Mouse (Mus musculus) heart, postnatal 0 days (tissue): ENCODE measurements at regions not wholly inside any gene's neighbourhood (a gene's known extent, or its start where the extent isn't known, plus 50 kb on each side); places are given as distances from the start of the nearest gene placed in this dataset.

Source experiments
- ATAC-seq: fragments of 200-750 bp; cut with Nextera tagmentation; 2 replicates; pipeline ENCODE4 v1.8.0; 2017; ENCODE audit warnings: low read depth, moderate number of reproducible peaks, moderate library complexity; ENCODE audit not compliant: insufficient read depth
- DNase-seq: peaks from one replicate; pipeline ENCODE4 v3.0.0-alpha.2; 2016; ENCODE audit warnings: low spot score
- H3K27ac ChIP-seq: fragments of 300-500 bp; sonication (generic); 2 replicates; pipeline ENCODE4 v1.5.1; 2014; ENCODE audit warnings: low read depth, mild to moderate bottlenecking
- H3K27me3 ChIP-seq: fragments of 300-500 bp; sonication (generic); 2 replicates; pipeline ENCODE4 v1.6.1; 2014; ENCODE audit warnings: low read length, mixed read lengths; ENCODE audit not compliant: control insufficient read depth, insufficient read depth
- H3K36me3 ChIP-seq: fragments of 300-500 bp; sonication (generic); replicated peaks from 2 replicates; pipeline ENCODE4 v1.6.1; 2014; ENCODE audit warnings: low read length, mixed read lengths; ENCODE audit not compliant: control insufficient read depth, insufficient read depth
- H3K4me1 ChIP-seq: fragments of 300-500 bp; sonication (generic); 2 replicates; pipeline ENCODE4 v1.6.1; 2014; ENCODE audit warnings: antibody characterized with exemption; ENCODE audit not compliant: control insufficient read depth, insufficient read depth
- H3K4me2 ChIP-seq: fragments of 300-500 bp; sonication (generic); 2 replicates; pipeline ENCODE4 v1.6.1; 2014; ENCODE audit warnings: low read depth, mild to moderate bottlenecking, low read length, moderate library complexity
- H3K4me3 ChIP-seq: fragments of 300-500 bp; sonication (generic); 2 replicates; pipeline ENCODE4 v1.5.1; 2014; ENCODE audit warnings: low read depth, low read length
- H3K9ac ChIP-seq: fragments of 300-500 bp; sonication (generic); replicated peaks from 2 replicates; pipeline ENCODE4 v1.6.1; 2014; ENCODE audit warnings: low read depth, low read length, mixed read lengths
- H3K9me3 ChIP-seq: fragments of 300-500 bp; sonication (generic); replicated peaks from 2 replicates; pipeline ENCODE4 v1.6.1; 2016; ENCODE audit warnings: low read length; ENCODE audit not compliant: control insufficient read depth
- CTCF ChIP-seq: IDR thresholded peaks from 2 replicates; pipeline ENCODE4 v1.5.1; 2016; ENCODE audit warnings: antibody characterized with exemption, control low read depth, low read depth
- EP300 ChIP-seq: IDR thresholded peaks from 2 replicates; pipeline ENCODE4 v1.6.1; 2016; ENCODE audit warnings: antibody characterized with exemption, low read depth
- WGBS: fragments of 180-500 bp; shearing (Covaris S2); extraction: QIAGEN DNeasy Blood & Tissue Kit; methylation state at CpG from one replicate; pipeline ENCODE4 v1.1.7; 2014; 5-methylcytosine and 5-hydroxymethylcytosine counted together

GRCm38 (mm10) chr4:55824047-55824760 is 291.9 kb upstream of the Klf4 start:
- Histone ChIP-seq H3K27ac (no peak overlapping the region), H3K9me3 (no peaks in the 10 kb centered on the region), H3K9ac (no peak overlapping the region), H3K4me1 (peaks cover 5% of the 10 kb centered on the region), H3K36me3 (no peaks in the 10 kb centered on the region), H3K4me2 (no peak overlapping the region), H3K4me3 (no peak overlapping the region), H3K27me3 (no peaks in the 10 kb centered on the region)
- ATAC-seq (no peak; the same call in 1 of the 2 replicates), DNase-seq (peak; percentile 7)
- WGBS: 48% methylated on average over 9 of the region's 9 CpGs
- TF ChIP-seq CTCF (no peak), EP300 (no peak)

GRCm38 (mm10) chr4:55823583-55823982 is 291.3 kb upstream of the Klf4 start:
- 74% methylated on average over 1 of the region's 1 CpGs for WGBS
- no peak overlapping the region for H3K27ac ChIP-seq
- ATAC-seq: no peak
- no peaks in the 10 kb centered on the region for H3K36me3 ChIP-seq
- H3K27me3 ChIP-seq: no peaks in the 10 kb centered on the region
- no peaks in the 10 kb centered on the region for H3K9me3 ChIP-seq
- no peak overlapping the region for H3K9ac ChIP-seq
- TF ChIP-seq EP300: no peak
- DNase-seq: no peak
- no peak overlapping the region for H3K4me3 ChIP-seq
- no peak overlapping the region for H3K4me2 ChIP-seq
- peaks cover 5% of the 10 kb centered on the region for H3K4me1 ChIP-seq

GRCm38 (mm10) chr4:55817035-55817818 is 285.0 kb upstream of the Klf4 start:
- WGBS: 74% methylated on average over 4 of the region's 4 CpGs
- no peak overlapping the region for H3K27ac ChIP-seq
- no peaks in the 10 kb centered on the region for H3K36me3 ChIP-seq
- H3K4me2 ChIP-seq: no peak overlapping the region
- no peaks in the 10 kb centered on the region for H3K9me3 ChIP-seq
- H3K4me3 ChIP-seq: no peak overlapping the region
- ATAC-seq (no peak), DNase-seq (no peak)
- no peak for TF ChIP-seq EP300
- TF ChIP-seq CTCF: no peak
- no peak overlapping the region for H3K9ac ChIP-seq
- no peaks in the 10 kb centered on the region for H3K4me1 ChIP-seq
- H3K27me3 ChIP-seq: no peaks in the 10 kb centered on the region

GRCm38 (mm10) chr4:55815832-55816231 is 283.6 kb upstream of the Klf4 start:
- Histone ChIP-seq H3K4me1 (no peaks in the 10 kb centered on the region), H3K27me3 (no peaks in the 10 kb centered on the region), H3K36me3 (no peaks in the 10 kb centered on the region), H3K9me3 (no peaks in the 10 kb centered on the region), H3K27ac (no peak overlapping the region), H3K4me3 (no peak overlapping the region), H3K4me2 (no peak overlapping the region), H3K9ac (no peak overlapping the region)
- DNase-seq: no peak
- WGBS: 76% methylated on average over 3 of the region's 3 CpGs
- no peak for ATAC-seq
- TF ChIP-seq EP300: no peak

- Histone ChIP-seq H3K27ac (no peak overlapping the region), H3K27me3 (no peaks in the 10 kb centered on the region), H3K4me3 (no peak overlapping the region), H3K9ac (no peak overlapping the region), H3K9me3 (no peaks in the 10 kb centered on the region), H3K36me3 (no peaks in the 10 kb centered on the region), H3K4me2 (no peak overlapping the region), H3K4me1 (no peaks in the 10 kb centered on the region)
- no peak for ATAC-seq
- WGBS: 73% methylated on average over 8 of the region's 8 CpGs
- no peak for DNase-seq
- TF ChIP-seq CTCF: no peak
- no peak for TF ChIP-seq EP300
Observed at GRCm38 (mm10) chr4:55812846-55813245, 280.6 kb upstream of the Klf4 start.
